Mouse (Mus musculus) hindbrain, postnatal 0 days (tissue): ENCODE data around the gene Ptges3. TPM values are rescaled to one million over a fixed set of nuclear protein-coding genes. Genes with fewer than 3 reads are reported as not detected.
A peak's percentile ranks its signal among the peaks of the same experiment; 100 is the strongest.
"Not testable (repeated sequence)": the region's sequence is repeated elsewhere in the genome, so short reads cannot be mapped to it uniquely, and the experiment has no call there.

Experiments
- ATAC-seq: fragments of 200-750 bp; cut with Nextera tagmentation; 2 replicates; pipeline ENCODE4 v1.8.0; 2017; ENCODE audit warnings: mild to moderate bottlenecking, moderate TSS enrichment, moderate library complexity
- DNase-seq: peaks from one replicate; pipeline ENCODE4 v3.0.0-alpha.2; 2015; ENCODE audit warnings: low spot score
- H3K27ac ChIP-seq: fragments of 300-500 bp; sonication (generic); 2 replicates; pipeline ENCODE4 v1.5.1; 2014; ENCODE audit warnings: mild to moderate bottlenecking
- H3K27me3 ChIP-seq: fragments of 300-500 bp; sonication (generic); 2 replicates; pipeline ENCODE4 v1.6.1; 2014; ENCODE audit warnings: low read length, mixed read lengths; ENCODE audit not compliant: insufficient read depth
- H3K36me3 ChIP-seq: fragments of 300-500 bp; sonication (generic); 2 replicates; pipeline ENCODE4 v1.6.1; 2014; ENCODE audit warnings: low read length, mixed read lengths; ENCODE audit not compliant: insufficient read depth
- H3K4me1 ChIP-seq: fragments of 300-500 bp; sonication (generic); 2 replicates; pipeline ENCODE4 v1.6.1; 2014; ENCODE audit warnings: antibody characterized with exemption, low read length, mixed read lengths; ENCODE audit not compliant: insufficient read depth
- H3K4me2 ChIP-seq: fragments of 300-500 bp; sonication (generic); 2 replicates; pipeline ENCODE4 v1.6.1; 2014; ENCODE audit warnings: low read depth, mild to moderate bottlenecking, low read length, moderate library complexity, mixed read lengths
- H3K4me3 ChIP-seq: fragments of 300-500 bp; sonication (generic); 2 replicates; pipeline ENCODE4 v1.5.1; 2014; ENCODE audit warnings: low read length
- H3K9ac ChIP-seq: fragments of 300-500 bp; sonication (generic); replicated peaks from 2 replicates; pipeline ENCODE4 v1.6.1; 2014; ENCODE audit warnings: mild to moderate bottlenecking, low read length, moderate library complexity, mixed read lengths
- H3K9me3 ChIP-seq: fragments of 300-500 bp; sonication (generic); 2 replicates; pipeline ENCODE4 v1.6.1; 2016; ENCODE audit warnings: low read length, mixed read lengths
- CTCF ChIP-seq: IDR thresholded peaks from 2 replicates; pipeline ENCODE4 v1.5.1; 2016; ENCODE audit warnings: antibody characterized with exemption, control low read depth, low read depth
- WGBS: fragments of 180-500 bp; shearing (Covaris S2); extraction: QIAGEN DNeasy Blood & Tissue Kit; methylation state at CpG from one replicate; pipeline ENCODE4 v1.1.7; 2014; 5-methylcytosine and 5-hydroxymethylcytosine counted together
- polyA plus RNA-seq: library from polyadenylated mRNA; unstranded; fragments of >200 nt; fragmentation: Nextera tagmentation; extraction: Ambion mirVana; gene quantifications from 2 replicates; pipeline ENCODE4 v1.2.1, GENCODE M21; 2015
- total RNA-seq: library from RNA; depleted of rRNA; stranded (reverse); fragments of >200 nt; gene quantifications from 2 replicates; pipeline ENCODE4 v1.2.3, GENCODE M21; 2014

Gene Ptges3
- total and polyA plus RNA-seq, 2 experiments from 2014 or later: 87.7 to 417 TPM

DNA sequence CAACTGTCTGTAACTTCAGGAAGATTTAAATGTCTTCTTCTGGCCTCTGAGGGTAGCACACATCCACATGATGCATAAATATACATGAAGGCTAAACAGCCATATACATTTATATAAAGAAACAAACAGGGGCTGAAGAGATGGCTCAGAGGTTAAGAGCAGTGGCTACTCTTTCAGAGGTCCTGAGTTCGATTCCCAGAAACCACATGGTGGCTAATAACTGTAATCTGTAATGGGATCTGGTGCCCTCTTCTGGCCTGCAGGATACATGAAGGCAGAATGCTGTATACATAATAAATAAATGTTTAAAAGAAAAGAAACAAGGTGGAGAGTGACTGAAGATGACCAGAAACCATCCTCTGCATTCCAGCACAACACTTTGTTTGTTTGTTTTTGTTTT, 21.7 kb downstream of the Ptges3 start:
- DNase-seq (no peak), ATAC-seq (no peak)
- peak; percentile 42 for TF ChIP-seq CTCF
- H3K4me1 ChIP-seq: peaks cover 8% of the 10 kb centered on the region; the same call in 1 of the 2 replicates
- H3K9ac ChIP-seq: no peak overlapping the region
- whole genome bisulfite sequencing: 85% methylated on average over 1 of the region's 1 CpGs
- no peaks in the 10 kb centered on the region for H3K9me3 ChIP-seq
- H3K27me3 ChIP-seq: no peaks in the 10 kb centered on the region
- H3K4me3 ChIP-seq: no peak overlapping the region
- no peak overlapping the region for H3K27ac ChIP-seq
- no peak overlapping the region for H3K4me2 ChIP-seq
- H3K36me3 ChIP-seq: peaks cover 13% of the 10 kb centered on the region; the same call in 1 of the 2 replicates

DNA sequence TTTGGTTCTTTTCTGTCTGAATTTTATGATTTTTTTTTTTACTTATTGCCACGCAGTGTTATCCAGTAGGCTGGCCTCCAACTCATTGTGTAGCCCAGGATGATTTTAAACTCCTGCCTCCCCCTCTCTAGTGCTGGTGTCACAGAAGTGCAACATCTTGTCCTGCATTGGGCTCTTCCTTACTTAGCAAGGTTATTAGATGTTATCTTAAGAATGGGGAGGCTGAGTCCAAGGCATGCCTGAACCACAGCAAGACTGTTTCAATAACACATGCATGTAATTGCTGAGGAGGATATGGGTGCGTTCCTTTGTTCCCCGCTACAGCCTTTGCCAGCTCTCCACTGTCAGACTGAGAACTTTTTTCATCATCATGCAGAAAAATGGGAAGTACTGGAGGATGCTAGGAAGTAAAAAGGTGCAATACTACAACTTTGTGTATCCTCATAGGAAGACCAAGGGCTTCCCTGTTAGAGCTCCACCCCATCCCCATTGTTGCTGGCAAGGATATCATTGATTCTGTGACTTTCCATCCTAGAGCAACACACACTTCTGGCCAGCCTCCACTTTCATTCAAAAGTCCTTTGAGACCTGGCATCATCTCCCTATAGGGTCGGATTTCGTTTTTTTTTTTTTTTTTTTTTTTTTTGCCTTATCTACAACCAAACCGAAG, 23.2 kb downstream of the Ptges3 start:
- H3K4me1 ChIP-seq: peaks cover 8% of the 10 kb centered on the region; the same call in 1 of the 2 replicates
- WGBS: 65% methylated on average over 6 of the region's 6 CpGs

DNA sequence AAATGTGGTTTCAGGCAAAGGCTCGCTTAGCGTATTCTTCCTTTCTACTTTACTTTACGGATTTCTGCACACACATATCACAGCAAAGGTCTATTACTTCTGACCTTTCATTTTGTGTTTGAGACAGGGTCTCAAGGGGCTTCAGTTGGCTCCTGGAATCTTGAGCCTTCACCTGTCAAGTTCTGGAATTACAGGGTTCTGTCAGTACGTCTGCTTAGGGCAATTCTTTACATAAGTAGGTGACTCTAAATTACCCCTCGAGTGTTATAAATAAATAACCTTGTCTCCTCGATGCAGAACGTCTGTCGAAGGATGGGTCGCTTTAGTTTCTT, 23.7 kb downstream of the Ptges3 start:
- H3K4me3 ChIP-seq: peak overlapping the region; percentile 98
- 18% methylated on average over 9 of the region's 9 CpGs for WGBS
- no peaks in the 10 kb centered on the region for H3K27me3 ChIP-seq
- peaks cover 26% of the 10 kb centered on the region for H3K36me3 ChIP-seq
- ATAC-seq (no peak), DNase-seq (peak; percentile 38)
- peak overlapping the region; percentile 89 for H3K27ac ChIP-seq
- H3K9me3 ChIP-seq: no peaks in the 10 kb centered on the region
- peak overlapping the region; percentile 86 for H3K4me2 ChIP-seq
- peaks cover 8% of the 10 kb centered on the region; the same call in 1 of the 2 replicates for H3K4me1 ChIP-seq
- peak overlapping the region; percentile 78 for H3K9ac ChIP-seq
- no peak for TF ChIP-seq CTCF

More for the DNA sequence above, 23.2 kb downstream of the Ptges3 start:
- no peak for TF ChIP-seq CTCF
- Histone ChIP-seq H3K27me3 (no peaks in the 10 kb centered on the region), H3K36me3 (peaks cover 26% of the 10 kb centered on the region), H3K9me3 (no peaks in the 10 kb centered on the region), H3K9ac (peak overlapping the region; percentile 78), H3K4me3 (peak overlapping the region; percentile 98), H3K4me2 (peak overlapping the region; percentile 86), H3K27ac (peak overlapping the region; percentile 89)
- no peak for ATAC-seq
- DNase-seq: no peak

DNA sequence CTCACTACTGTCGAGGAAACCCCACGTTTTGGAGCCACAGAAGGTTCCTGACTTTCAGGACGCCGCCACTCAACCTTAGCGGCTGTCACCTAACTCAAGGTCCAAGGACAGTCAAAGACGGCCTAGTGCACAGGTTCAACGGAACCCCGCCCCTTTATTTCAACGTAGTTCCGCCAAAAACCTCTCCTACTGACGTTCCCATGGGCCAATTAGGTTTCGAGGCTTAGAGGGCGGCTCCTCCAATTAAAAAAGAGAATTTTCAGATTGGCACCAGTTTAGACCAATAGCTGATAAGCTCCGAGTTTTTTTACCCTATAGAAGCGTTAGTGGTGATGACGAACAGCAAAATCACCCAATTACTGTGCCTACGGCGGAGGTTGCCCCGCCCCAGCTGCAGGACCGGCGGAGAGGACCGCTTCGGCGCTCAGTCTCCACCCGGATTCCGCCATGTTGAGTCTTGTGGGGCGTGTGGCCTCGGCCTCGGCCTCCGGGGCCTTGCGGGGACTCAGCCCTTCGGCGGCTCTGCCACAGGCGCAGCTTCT, 24.2 kb downstream of the Ptges3 start, which contains the start of gene Atp5b:
Gene Atp5b, plus strand, starts transcription at position 394 of the 542 bp plus-strand sequence.
- Histone ChIP-seq H3K27me3 (no peaks in the 10 kb centered on the region), H3K36me3 (peaks cover 26% of the 10 kb centered on the region), H3K9me3 (no peaks in the 10 kb centered on the region), H3K4me1 (peaks cover 8% of the 10 kb centered on the region; the same call in 1 of the 2 replicates), H3K4me3 (peak within 1 kb of the TSS; percentile 98), H3K4me2 (peak within 1 kb of the TSS; percentile 86), H3K9ac (peak within 1 kb of the TSS; percentile 100), H3K27ac (peak within 1 kb of the TSS; percentile 98)
- peak; percentile 100 for DNase-seq
- 0% methylated on average over 34 of the region's 34 CpGs for WGBS
- TF ChIP-seq CTCF: no peak
- peak; percentile 100 for ATAC-seq

DNA sequence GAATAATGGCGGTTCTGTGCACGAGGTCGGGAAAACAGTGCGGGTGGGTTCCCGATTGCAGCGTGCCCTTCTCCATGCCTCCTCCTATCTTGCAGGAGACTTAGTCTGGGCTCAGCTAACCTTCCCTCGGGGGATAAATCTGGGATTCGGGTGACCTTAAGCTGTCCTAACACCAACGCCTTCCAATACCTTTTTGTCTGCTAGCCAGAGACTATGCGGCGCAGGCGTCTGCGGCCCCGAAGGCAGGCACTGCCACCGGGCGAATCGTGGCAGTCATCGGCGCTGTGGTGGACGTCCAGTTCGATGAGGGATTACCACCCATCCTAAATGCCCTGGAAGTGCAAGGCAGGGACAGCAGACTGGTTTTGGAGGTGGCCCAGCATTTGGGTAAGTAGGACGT, 24.9 kb downstream of the Ptges3 start:
- H3K27ac ChIP-seq: peak overlapping the region; percentile 98
- WGBS: 0% methylated on average over 22 of the region's 22 CpGs
- peak overlapping the region; percentile 72 for H3K4me2 ChIP-seq
- DNase-seq: peak; percentile 43
- peak overlapping the region; percentile 100 for H3K9ac ChIP-seq
- peaks cover 8% of the 10 kb centered on the region; the same call in 1 of the 2 replicates for H3K4me1 ChIP-seq
- no peak for ATAC-seq
- peak overlapping the region; percentile 98 for H3K4me3 ChIP-seq
- no peaks in the 10 kb centered on the region for H3K27me3 ChIP-seq
- H3K36me3 ChIP-seq: peaks cover 33% of the 10 kb centered on the region
- H3K9me3 ChIP-seq: no peaks in the 10 kb centered on the region
- no peak for TF ChIP-seq CTCF

DNA sequence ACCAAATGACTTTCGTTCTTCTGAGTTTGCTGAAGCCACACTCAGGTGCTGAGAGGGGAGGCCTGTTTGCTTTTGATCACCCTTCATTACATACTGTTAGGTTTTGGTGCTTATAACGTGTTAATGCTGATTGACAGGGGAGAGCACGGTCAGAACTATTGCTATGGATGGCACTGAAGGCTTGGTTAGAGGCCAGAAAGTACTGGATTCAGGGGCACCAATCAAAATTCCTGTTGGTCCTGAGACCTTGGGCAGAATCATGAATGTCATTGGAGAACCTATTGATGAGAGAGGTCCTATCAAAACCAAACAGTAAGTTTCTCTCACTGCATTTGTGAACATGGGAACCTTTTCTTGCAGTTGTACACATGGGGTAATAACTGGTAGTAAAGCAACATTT, 25.4 kb downstream of the Ptges3 start:
- H3K4me2 ChIP-seq: peak overlapping the region; percentile 72
- no peaks in the 10 kb centered on the region for H3K9me3 ChIP-seq
- peaks cover 8% of the 10 kb centered on the region; the same call in 1 of the 2 replicates for H3K4me1 ChIP-seq
- ATAC-seq: no peak
- peak overlapping the region; percentile 98 for H3K4me3 ChIP-seq
- H3K36me3 ChIP-seq: peaks cover 38% of the 10 kb centered on the region
- H3K9ac ChIP-seq: peak overlapping the region; percentile 100
- H3K27ac ChIP-seq: peak overlapping the region; percentile 98
- H3K27me3 ChIP-seq: no peaks in the 10 kb centered on the region
- DNase-seq: no peak
- TF ChIP-seq CTCF: no peak
- WGBS: 3% methylated on average over 3 of the region's 3 CpGs

DNA sequence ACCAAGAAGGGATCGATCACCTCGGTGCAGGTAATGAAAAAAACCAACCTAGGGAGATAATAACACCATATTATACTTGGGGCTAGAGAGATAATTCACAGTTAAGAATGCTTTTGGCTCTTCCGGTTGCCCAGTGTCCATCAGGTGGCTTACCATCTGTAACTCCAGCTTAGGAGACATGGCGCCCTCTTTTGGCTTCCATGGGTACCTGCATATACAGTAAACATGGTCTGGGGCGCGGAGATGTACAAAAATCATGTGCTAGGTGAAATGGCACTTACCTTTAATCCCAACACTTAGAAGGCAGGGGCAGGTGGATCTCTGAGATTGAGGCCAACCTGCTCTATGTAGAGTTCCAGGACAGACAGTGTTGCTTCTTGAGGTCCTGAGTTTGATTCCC, 27.6 kb downstream of the Ptges3 start:
- Histone ChIP-seq H3K4me3 (no peak overlapping the region), H3K36me3 (peaks cover 46% of the 10 kb centered on the region), H3K27ac (no peak overlapping the region), H3K9me3 (no peaks in the 10 kb centered on the region), H3K4me1 (peaks cover 10% of the 10 kb centered on the region; the same call in 1 of the 2 replicates), H3K9ac (no peak overlapping the region), H3K27me3 (no peaks in the 10 kb centered on the region), H3K4me2 (no peak overlapping the region)
- WGBS: 74% methylated on average over 6 of the region's 6 CpGs
- TF ChIP-seq CTCF: peak; percentile 69
- DNase-seq (peak; percentile 77), ATAC-seq (no peak)

DNA sequence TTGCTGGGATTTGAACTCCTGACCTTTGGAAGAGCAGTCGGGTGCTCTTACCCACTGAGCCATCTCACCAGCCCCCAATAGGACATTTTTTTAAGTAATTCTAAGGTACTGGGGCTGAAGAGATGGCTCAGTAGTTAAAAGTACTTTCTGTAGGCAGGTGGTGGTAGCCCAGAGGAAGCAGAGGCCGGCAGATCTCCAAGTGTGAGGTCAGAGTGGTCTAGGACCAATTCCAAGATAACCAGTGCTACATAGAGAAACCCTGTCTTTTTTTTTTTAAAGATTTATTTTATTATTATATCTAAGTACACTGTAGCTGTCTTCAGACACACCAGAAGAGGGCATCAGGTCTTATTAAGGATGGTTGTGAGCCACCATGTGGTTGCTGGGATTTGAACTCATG, 28.5 kb downstream of the Ptges3 start:
- WGBS: 69% methylated on average over 2 of the region's 2 CpGs
- not testable (repeated sequence) for H3K27ac ChIP-seq, H3K4me2 ChIP-seq, DNase-seq, H3K9ac ChIP-seq, H3K4me3 ChIP-seq, H3K9me3 ChIP-seq, ATAC-seq, H3K27me3 ChIP-seq
- H3K36me3 ChIP-seq: peaks cover 46% of the 10 kb centered on the region
- peaks cover 13% of the 10 kb centered on the region; the same call in 1 of the 2 replicates for H3K4me1 ChIP-seq
